Mouse (Mus musculus) brain, embryonic 14.5 days (tissue): ENCODE measurements at regions not wholly inside any gene's neighbourhood (a gene's known extent, or its start where the extent isn't known, plus 50 kb on each side); places are given as distances from the start of the nearest gene placed in this dataset.

Experiments
- CTCF ChIP-seq: fragments of 200-500 bp; IDR thresholded peaks from 2 replicates; pipeline ENCODE4 v1.5.1; 2012; ENCODE audit warnings: inconsistent platforms, mild to moderate bottlenecking, moderate library complexity, borderline replicate concordance; ENCODE audit not compliant: insufficient read depth, insufficient read length; ENCODE audit errors: extremely low read depth
- POLR2A ChIP-seq: fragments of 200-500 bp; IDR thresholded peaks from 2 replicates; pipeline ENCODE4 v1.6.1; 2012; ENCODE audit warnings: mild to moderate bottlenecking, inconsistent platforms, borderline replicate concordance; ENCODE audit not compliant: poor library complexity, insufficient read depth, insufficient read length, severe bottlenecking; ENCODE audit errors: extremely low read depth

DNA sequence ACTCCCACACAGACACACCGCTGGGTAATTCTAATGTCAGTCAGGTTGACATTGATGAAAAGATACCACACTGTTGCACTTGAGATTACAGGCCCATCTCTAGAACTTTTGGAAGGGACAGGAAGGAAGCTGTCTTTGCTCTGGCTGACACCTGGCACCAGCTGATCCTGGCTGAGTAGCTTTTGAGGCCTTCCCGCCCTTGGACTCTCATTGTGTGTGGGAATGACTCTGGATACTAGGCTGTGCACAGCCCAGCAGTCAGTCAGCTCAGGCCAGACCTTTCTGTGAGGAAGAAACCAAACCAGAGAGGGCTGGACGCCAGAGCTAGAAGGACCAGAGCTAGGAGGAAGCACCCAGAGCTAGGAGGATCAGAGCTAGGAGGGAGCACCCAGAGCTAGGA lies 149.0 kb upstream of the 1600014C23Rik start:
- TF ChIP-seq POLR2A (no peak), CTCF (no peak)
